Mouse (Mus musculus): ENCODE results near the gene Ust. TPM values are rescaled to one million over a fixed set of nuclear protein-coding genes. Genes with fewer than 3 reads are reported as not detected.

Ust gene
- total RNA-seq, 2 experiments from 2014 or later: 0.21 to 0.47 TPM

- peak; percentile 79 for ATAC-seq (replicated peaks; ENCODE audit: poor library complexity)
These were observed 13.0 kb downstream of the Ust start for GRCm38 (mm10) chr10:8505346-8506246.

GRCm38 (mm10) chr10:8504832-8505231 lies 13.8 kb downstream of the Ust start:
- ATAC-seq (replicated peaks; ENCODE audit: poor library complexity): peak; percentile 29; the same call in 1 of the 2 replicates

GRCm38 (mm10) chr10:8498951-8499891 lies 19.4 kb downstream of the Ust start:
- ATAC-seq (replicated peaks; ENCODE audit: poor library complexity): no peak

- ATAC-seq (replicated peaks; ENCODE audit: poor library complexity): no peak
These were observed 23.0 kb downstream of the Ust start for GRCm38 (mm10) chr10:8495543-8496141.

GRCm38 (mm10) chr10:8491909-8492591 lies 26.6 kb downstream of the Ust start:
- ATAC-seq (replicated peaks; ENCODE audit: poor library complexity): no peak

- ATAC-seq (replicated peaks; ENCODE audit: poor library complexity): no peak
These were observed 31.2 kb downstream of the Ust start for GRCm38 (mm10) chr10:8487388-8487787.

GRCm38 (mm10) chr10:8484487-8484886 lies 34.1 kb downstream of the Ust start:
- no peak for ATAC-seq (replicated peaks; ENCODE audit: poor library complexity)

GRCm38 (mm10) chr10:8482779-8483178 lies 35.8 kb downstream of the Ust start:
- ATAC-seq (replicated peaks; ENCODE audit: poor library complexity): no peak

- no peak for ATAC-seq (replicated peaks; ENCODE audit: poor library complexity)
These were observed 38.8 kb downstream of the Ust start for GRCm38 (mm10) chr10:8479779-8480178.

GRCm38 (mm10) chr10:8477936-8478335 lies 40.7 kb downstream of the Ust start:
- ATAC-seq (replicated peaks; ENCODE audit: poor library complexity): no peak

- ATAC-seq (replicated peaks; ENCODE audit: poor library complexity): no peak
These were observed 46.6 kb downstream of the Ust start for GRCm38 (mm10) chr10:8471995-8472394.

GRCm38 (mm10) chr10:8471012-8471411 lies 47.6 kb downstream of the Ust start:
- ATAC-seq (replicated peaks; ENCODE audit: poor library complexity): no peak

- ATAC-seq (replicated peaks; ENCODE audit: poor library complexity): no peak
These were observed 49.1 kb downstream of the Ust start for GRCm38 (mm10) chr10:8469516-8469915.

GRCm38 (mm10) chr10:8468651-8469386 lies 49.8 kb downstream of the Ust start:
- ATAC-seq (replicated peaks; ENCODE audit: poor library complexity): no peak

- 0 out of 2 replicates have a peak, but pooled peaks have one; percentile 34 for ATAC-seq (replicated peaks; ENCODE audit: poor library complexity)
These were observed 52.7 kb downstream of the Ust start for GRCm38 (mm10) chr10:8465918-8466317.

GRCm38 (mm10) chr10:8465216-8465615 lies 53.4 kb downstream of the Ust start:
- ATAC-seq (replicated peaks; ENCODE audit: poor library complexity): no peak

GRCm38 (mm10) chr10:8461372-8461771 lies 57.3 kb downstream of the Ust start:
- ATAC-seq (replicated peaks; ENCODE audit: poor library complexity): no peak

- ATAC-seq (replicated peaks; ENCODE audit: poor library complexity): no peak
These were observed 63.9 kb downstream of the Ust start for GRCm38 (mm10) chr10:8454711-8455110.

- ATAC-seq (replicated peaks; ENCODE audit: poor library complexity): no peak
These were observed 70.9 kb downstream of the Ust start for GRCm38 (mm10) chr10:8447681-8448080.

GRCm38 (mm10) chr10:8446972-8447371 lies 71.7 kb downstream of the Ust start:
- ATAC-seq (replicated peaks; ENCODE audit: poor library complexity): no peak
